Mouse (Mus musculus) gastrocnemius, postnatal 36 days (tissue): ENCODE results near the gene Tead3. TPM values are rescaled to one million over a fixed set of nuclear protein-coding genes. Genes with fewer than 3 reads are reported as not detected.
A peak's percentile ranks its signal among the peaks of the same experiment; 100 is the strongest.

Source experiments
- DNase-seq, 2 experiments: peaks; one replicate each; pipeline ENCODE4 v3.0.0; 2022
- intact Hi-C: fragments of 180-260 bp; cut with DNase I; formaldehyde crosslinking; loops from one replicate; pipeline ENCODE4 v1.15.1; 2025
- total RNA-seq, 2 experiments: library from RNA; stranded (reverse); gene quantifications; 2 replicates each; pipeline ENCODE4 v1.2.3; 2021

The Tead3 gene
- total RNA-seq, 2 experiments from 2014 or later, result 5.7 to 8.1 TPM

DNA sequence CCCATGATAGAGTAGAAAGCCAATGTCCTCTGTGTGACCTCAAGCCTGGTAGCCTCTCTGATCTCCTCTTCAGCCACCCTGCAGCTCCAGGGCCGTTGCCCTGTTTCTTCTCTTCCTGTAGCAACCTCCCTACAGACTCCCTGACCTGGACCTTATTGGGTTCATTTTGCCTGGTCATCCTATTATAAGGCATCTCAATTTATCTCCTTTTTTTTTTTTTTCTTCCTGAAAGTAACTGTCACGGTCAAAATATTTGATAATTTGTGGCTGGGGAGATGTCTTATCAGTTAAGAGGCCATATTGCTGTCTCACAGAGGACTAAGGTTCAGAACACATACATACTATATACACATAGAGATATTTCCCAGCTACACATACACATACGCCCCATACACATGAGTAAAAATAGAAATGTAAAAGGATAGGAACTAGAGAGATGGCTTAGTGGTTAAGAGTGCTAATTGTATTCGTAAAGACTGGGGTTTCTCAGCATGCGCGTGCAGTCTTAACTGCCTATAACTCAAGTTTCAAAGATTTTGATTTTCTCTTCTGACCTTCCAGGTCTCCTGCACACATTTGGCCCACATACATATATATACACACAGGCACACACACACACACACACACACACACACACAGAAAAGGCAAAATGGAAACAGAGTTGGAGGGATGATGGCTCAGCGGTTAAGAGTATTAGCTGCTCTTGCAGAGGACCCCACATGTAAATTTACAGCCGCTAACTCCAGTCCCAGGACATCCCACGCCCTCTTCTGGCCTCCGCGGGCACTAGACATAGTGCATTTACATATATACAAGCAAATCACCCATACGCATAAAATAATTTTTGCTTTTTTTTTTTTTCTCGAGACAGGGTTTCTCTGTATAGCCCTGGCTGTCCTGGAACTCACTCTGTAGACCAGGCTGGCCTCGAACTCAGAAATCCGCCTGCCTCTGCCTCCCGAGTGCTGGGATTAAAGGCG is 38.1 kb downstream of the Tead3 start:
- no peak for DNase-seq
- intact Hi-C loops, result no loop called here

DNA sequence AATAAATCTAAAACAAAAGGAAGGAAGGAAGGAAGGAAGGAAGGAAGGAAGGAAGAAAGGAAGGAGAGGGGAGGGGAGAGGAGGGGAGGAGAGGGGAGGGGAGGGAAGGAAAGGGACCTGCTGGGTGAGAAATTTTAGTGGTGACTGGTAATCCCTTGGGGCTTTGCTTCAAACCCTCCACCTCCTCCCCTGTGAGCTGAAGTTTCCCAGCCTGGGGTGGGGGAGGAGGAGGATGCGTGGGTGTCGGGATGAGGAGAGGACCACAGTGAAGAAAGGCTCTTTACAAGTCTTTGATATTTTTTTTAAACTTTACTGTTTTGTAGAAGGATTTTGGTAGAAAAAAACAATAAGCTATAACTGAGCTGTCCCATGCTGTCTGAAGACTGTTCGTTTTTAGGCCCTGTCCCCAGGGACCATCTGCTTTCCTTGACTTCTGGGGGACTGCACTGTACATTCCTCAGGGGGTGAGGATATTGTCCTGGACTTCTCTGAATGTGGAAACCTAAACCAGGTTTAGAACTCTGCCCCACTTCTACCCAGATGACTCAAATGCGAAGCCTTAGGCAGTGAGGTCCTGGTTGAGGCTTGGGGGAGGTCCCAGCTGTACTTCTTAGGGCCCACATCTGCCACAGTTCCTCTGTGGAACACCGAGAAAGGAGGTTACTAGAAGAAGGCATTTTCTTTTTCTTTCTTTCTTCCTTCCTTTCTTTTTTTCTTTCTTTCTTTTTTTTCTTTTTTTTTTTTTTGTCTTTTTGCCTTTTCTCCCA is 39.1 kb downstream of the Tead3 start:
- no peak for DNase-seq
- intact Hi-C loops, result no loop called here

DNA sequence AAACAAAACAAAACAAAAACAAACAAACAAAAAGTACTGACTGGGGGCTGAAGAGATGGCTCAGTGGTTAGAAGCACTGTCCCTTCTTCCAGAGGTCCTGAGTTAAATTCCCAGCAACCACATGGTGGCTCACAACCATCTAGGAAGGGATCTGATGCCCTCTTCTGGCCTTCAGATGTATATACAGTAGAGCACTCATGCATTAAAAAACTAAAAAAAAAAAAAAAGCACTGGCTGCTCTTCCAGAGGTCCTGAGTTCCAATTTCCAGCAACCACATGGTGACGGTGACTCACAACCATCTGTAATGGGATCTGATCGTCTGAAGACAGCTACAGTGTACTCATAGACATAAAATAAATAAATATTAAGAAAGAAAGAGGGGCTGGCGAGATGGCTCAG is 39.8 kb downstream of the Tead3 start:
- no peak for DNase-seq
- intact Hi-C loops, result no loop called here

DNA sequence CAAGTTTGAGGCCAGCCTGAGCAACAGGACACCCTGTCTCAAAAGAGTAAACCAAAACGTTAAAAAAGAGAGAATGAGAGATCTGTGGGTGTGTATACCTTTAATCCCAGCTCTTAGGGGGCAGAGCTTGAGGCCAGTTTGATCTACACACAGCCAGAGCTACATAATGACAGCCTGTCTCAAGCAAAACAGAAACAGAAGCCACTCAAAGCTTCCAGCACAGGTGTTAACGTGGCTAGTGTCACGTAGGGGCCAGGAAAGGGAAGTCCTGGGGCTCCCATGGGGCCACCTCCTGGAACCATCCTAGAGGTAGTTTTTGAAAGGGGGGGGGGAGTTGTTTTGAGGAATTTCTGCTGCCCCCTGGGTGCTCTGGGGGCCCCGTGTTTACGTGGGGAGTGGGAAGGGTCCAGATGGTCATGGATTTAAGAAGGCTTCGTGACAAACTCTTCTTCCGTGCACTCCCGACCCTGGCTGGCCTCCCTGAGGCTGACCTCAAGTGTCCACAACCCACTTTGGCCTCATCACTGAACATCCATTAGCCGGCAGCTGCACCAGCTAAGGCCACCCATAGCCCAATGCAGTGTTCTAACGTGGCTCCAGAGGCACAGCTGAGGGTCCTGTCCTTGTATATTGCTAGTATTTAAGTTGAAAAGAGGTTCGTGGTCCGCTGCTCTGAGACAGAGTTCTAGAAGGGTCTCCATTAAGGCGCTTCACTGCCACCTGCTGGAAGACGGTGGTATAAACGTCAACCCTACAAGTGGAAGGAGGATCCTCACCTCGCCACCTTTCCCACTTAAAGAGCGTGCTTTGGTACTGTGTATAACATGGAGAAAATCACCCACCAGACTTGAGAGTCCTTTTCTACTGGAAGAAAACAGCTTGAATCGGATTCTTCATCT is 42.1 kb downstream of the Tead3 start:
- DNase-seq, result peak; percentile 86 to 87
- intact Hi-C loops, result loop anchor here (1.0 to 5.0 kb wide), 2 partner anchors 36 to 82 kb away; no protein-coding TSS in a partner anchor

DNA sequence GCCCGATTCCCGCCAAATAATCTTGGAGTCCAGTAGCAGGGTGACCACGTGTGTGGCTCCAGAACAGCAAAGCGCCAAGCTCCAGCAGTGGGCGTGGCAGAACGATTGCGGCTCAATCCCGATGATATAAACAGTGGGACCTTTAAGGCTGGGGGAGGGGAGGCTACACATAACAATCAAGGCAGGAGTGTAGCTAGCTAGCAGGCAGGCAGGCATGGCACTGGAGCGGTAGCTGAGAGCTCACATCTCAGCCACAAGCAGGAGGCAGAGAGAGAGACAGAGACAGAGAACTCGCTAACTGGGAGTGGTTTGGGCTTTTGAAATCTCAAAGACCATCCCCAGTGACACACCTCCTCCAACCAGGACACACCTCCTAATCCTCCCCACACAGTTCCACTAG is 45.4 kb downstream of the Tead3 start:
- intact Hi-C loops, result loop anchor here (5.0 kb wide), 1 partner anchor 33 kb away; no protein-coding TSS in a partner anchor
- DNase-seq, result no peak

DNA sequence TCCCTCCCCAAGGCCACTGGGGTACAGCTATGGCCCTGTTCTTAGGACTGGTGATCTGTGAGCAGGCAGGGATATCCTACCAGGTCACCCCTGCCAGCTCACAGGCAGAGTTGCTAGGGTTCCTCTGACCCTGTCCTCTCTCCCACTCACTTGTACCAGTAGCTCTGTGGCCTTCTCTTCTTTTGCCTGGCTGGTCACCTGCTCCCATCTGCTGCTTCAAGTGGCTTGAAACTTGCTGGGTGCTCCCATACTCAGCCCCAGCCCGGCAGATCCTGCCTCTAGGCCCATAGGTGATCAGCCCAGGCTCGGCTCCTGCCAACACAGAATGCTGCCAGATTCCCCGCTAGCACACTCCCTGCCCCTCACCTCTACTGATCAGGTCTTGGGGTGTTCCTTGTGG is 49.8 kb downstream of the Tead3 start:
- intact Hi-C loops, result no loop called here
- DNase-seq, result no peak

DNA sequence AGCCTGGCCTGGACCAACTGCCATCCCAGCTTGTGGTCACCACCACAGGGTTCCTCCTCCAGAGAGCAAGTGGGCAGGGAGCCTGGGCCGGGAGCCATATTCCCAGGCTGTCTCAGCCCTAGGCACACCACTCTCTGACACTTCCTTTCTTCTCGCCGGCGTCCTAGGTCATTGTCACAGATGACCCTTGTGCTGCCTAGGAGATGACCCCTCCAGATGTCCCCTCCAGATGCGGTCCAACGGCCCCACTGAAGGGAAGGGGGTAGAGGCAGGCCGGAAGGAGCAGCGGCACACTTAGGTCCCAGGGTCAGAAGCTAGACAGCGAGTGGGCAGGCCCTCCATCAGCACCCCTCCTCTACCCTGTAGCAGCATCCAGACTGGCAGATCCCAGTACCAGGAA is 50.3 kb downstream of the Tead3 start:
- no peak for DNase-seq
- intact Hi-C loops, result no loop called here

DNA sequence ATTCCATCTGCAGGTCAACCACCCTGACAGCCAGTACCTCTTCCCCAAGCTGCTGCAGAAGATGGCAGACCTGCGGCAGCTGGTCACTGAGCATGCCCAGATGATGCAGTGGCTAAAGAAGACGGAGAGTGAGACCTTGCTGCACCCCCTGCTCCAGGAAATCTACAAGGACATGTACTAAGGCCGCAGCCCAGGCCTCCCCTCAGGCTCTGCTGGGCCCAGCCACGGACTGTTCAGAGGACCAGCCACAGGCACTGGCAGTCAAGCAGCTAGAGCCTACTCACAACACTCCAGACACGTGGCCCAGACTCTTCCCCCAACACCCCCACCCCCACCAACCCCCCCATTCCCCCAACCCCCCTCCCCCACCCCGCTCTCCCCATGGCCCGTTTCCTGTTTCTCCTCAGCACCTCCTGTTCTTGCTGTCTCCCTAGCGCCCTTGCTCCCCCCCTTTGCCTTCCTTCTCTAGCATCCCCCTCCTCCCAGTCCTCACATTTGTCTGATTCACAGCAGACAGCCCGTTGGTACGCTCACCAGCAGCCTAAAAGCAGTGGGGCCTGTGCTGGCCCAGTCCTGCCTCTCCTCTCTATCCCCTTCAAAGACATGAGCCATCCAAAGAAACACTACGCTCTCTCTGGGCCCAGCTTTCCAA is 50.8 kb downstream of the Tead3 start:
- intact Hi-C loops, result no loop called here
- DNase-seq, result no peak

DNA sequence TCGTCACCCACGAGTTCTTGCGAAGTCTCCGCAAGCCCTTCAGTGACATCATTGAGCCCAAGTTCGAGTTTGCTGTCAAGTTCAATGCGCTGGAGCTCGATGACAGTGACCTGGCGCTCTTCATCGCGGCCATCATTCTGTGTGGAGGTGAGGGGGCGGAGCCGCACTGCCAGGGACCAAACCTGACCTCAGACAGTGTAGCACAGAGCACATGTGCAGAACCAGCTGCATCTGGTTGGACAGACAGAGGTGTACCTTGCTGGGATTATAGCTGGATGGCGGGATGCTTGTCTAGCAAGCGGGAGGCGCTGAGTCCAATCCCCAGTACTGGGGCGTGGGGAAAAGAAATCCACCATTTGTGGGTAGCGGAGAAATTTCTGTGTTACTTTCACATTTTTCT is 51.7 kb downstream of the Tead3 start:
- DNase-seq, result no peak
- intact Hi-C loops, result no loop called here

DNA sequence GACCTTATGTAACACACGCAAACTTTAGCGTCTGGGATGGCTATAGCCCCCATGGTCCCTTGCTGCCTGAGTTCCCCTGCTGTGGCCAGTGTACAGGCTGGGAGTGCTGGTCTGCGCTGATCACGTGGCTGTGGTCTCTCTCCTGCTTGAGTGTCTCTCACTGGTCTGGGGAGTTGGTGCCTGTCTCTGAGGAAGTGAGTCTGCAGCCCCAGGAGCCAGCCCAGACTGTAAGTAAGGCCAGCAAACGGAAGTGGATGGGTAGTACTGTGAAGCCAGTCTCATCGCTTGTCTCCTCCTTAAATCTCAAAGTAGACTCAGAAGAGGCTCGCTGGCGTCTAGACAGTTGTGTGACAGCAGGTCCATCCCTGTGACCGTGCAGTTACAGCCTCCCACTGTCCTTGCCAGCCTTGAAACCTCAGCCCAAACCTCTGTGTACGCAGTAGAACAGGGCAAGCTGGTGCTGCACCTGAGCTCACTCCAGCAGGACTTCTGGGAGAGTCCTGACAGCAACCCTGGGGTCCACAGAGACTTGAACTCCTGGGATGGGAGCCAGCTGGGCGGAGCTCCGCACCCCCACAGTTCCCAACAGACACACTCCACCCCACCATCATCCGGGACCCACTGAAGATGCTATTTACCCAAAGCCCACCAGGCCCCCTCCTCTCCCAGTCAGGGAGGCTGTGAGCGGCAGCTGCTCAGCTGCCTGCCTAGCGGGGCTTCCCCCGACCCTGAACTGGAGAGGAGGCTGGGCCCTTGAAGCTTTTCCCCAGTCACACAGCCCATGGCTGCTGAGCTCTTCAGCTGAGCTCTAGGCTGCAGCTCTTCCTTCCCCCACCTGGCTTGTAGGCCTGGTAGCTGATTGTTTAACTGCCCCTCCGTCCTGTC is 55.9 kb downstream of the Tead3 start:
- no peak for DNase-seq
- intact Hi-C loops, result no loop called here

DNA sequence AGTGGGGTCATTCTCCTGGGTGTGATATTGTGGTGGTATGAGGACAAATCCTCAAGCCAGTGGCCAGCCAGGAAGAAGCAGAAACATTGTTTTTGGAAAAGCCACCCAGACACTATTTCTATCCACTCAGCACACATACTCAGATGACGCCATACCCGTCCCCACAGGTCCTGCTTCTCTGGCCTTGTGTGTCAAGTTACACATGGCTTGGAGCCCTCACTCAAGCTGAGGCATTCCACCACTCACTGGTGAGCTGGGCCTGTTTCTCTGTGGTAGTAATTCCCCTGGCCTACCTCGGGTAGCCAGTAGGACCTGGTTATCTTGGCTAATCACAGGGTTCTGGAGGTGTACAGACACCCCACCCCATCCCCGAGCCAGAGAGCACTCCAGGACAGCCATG is 56.9 kb downstream of the Tead3 start:
- intact Hi-C loops, result no loop called here
- peak in 1 of 2 experiments; percentile 43 for DNase-seq

DNA sequence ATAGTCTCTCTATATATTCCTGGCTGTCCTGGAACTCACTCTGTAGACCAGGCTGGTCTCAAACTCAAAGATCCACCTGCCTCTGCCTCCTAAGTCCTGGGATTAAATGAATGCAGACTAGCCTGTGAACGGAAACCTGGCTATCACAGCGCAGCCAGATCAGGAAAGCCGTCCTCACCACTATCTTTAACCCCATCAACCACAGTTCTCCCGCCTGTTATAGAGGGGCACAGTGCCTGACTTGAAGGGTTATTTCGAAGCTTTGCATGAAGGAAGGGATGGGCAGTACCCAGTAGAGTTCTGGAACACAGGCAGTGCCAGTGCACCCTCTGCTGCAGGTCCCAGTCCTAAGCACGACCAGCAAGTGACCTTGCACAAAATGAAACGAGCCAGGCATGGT is 59.3 kb downstream of the Tead3 start:
- intact Hi-C loops, result no loop called here
- DNase-seq, result no peak

DNA sequence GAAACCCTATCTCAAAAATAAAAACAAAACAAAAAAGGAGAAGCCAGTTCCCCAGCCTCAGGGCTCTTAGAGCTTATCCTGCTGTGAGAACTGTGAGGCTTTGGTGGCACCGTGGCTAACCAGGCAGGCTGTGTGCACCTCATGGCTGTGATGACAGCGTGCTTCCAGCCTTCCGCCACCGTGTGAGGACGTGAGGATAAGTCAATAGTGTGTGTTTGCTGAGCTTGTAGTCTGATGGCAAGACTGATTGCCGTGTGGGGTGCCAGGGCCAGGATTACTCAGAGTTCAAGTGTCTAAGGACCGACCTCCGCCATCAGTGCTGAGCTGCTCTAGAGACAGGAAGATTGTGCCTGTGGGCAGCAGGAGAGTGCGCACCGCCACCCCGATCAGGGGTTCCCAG is 59.9 kb downstream of the Tead3 start:
- intact Hi-C loops, result no loop called here
- no peak for DNase-seq

DNA sequence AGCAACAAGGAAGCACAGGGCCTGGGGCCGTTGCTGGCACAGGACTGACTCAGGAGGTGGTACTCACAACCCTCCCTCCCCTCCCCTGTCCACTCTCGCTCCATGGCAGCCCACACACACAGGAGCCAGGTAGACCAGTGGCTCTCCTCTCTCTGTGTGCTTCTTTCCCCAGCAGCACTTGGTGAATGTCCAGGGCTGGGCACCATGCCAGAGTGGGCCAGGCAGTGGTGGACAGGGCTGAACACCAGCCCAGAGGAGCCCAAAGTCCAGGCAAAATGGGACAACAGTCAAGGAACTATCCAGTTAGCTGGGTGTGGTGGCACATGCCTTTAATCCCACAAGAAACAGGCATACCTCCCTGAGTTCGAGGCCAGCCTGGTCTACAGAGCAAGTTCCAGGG is 60.4 kb downstream of the Tead3 start:
- peak in 1 of 2 experiments; percentile 43 for DNase-seq
- intact Hi-C loops, result no loop called here

DNA sequence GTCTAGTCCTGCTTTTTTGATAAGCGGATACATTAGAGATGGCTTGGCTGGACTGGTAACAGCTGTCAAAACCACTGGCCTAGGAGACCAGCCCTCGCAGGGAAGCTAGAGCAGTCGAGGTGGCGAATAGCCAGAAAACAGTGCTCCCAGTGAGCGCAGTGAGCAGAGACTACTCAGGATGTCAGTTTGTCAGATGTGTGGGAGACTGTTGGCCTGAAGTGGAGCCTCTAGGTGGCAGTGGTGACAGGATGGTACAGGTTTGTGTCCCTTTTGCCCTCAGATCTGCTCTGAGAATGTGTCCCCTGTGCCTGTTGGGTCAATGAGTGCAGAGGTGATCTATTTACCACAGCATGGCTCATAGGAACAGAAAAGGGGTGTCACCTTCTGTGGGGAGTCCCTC is 62.6 kb downstream of the Tead3 start:
- intact Hi-C loops, result no loop called here
- no peak for DNase-seq

DNA sequence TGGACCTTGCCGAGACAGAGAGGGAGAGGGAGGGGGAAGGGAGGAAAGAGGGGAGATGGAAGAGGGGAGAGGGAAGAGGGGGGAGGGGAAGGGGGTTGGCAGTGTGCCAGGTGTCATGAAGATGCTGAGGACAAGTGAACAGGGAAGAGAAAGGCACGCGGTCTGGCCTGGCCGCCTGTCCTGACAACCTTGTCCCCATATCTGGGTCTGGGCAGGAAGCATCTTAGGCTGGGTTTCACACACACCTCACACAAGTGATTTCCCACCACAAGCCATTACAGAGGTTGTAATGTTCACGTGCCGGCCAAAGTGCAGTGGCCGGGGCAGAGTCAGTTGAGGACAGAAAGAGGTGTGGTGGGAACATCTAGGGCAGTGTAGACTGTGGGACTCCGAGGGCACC is 63.0 kb downstream of the Tead3 start:
- intact Hi-C loops, result no loop called here
- no peak for DNase-seq

DNA sequence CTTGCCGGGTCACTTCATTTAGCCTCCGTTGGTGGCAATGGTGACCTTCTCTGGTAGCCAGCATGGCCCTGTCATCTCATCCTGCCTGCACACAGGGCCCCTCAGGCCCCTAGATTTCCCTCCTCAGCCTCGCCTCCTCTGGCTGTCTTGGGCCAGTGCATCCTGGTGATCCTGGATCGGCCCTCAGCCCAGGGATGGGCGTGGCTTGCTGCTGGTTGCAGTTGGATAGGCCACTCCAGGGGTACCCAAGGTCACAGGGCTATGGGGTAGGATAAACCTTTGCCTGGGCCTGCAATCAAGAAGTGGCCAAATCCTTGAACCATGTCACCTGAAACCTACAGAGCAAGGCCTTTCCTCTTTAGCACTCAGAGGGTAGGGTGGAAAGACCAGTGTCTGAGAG is 63.7 kb downstream of the Tead3 start:
- intact Hi-C loops, result no loop called here
- no peak for DNase-seq

DNA sequence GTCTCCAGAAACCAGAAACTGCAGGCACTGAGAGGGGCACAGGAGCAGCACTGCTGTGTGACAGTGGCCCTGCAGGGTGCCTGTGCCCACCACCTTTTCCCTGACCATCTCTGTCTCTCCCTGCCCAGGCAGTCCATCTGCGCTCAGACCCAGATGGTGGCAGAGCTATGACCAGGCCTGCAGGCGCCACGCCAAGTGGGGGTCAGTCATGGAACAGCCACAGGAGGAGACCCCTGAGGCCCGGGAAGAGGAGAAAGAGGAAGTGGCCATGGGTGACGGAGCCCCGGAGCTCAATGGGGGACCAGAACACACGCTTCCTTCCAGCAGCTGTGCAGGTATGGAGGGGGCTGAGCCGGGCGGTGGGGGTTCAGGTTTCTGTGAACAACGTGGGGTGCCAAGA is 64.5 kb downstream of the Tead3 start:
- intact Hi-C loops, result no loop called here
- DNase-seq, result no peak

DNA sequence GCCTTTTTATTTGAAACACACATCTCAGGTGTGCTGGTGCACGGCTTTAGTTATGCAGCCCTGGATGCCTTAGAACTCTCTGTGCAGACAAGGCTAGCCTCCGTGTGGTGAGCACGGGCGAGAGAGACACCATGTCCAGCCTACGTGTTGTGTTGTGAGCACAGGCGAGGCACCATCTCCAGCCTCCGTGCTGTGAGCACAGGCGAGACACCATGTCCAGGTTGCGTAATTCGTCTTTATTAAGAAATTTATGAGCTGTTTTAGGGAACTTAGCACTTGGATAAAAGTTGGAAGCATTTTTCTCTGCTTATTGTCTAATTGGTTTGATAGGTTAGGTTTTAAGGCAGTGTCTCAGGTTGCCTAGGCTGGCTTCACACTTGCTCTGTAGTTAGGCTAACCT is 67.4 kb downstream of the Tead3 start:
- no peak for DNase-seq
- intact Hi-C loops, result no loop called here
